Mouse (Mus musculus): ENCODE results near the gene Cpne8. TPM values are rescaled to one million over a fixed set of nuclear protein-coding genes. Genes with fewer than 3 reads are reported as not detected.
A peak's percentile ranks its signal among the peaks of the same experiment; 100 is the strongest.
"Not testable (repeated sequence)": the region's sequence is repeated elsewhere in the genome, so short reads cannot be mapped to it uniquely, and the experiment has no call there.

Gene Cpne8
- polyA plus RNA-seq, 2 experiments: 16.2 to 18.4 TPM

GRCm38 (mm10) chr15:90619736-90620135, 59.5 kb downstream of the Cpne8 start:
- H3K36me3 ChIP-seq (ENCODE audit: control insufficient read depth, insufficient read depth, low read length): no peaks in the 10 kb centered on the region
- DNase-seq (ENCODE audit: low spot score) (no peak), ATAC-seq (ENCODE audit: low FRiP score, low read depth) (no peak)
- TF ChIP-seq POLR2A (IDR thresholded peaks at IDR 0.05; ENCODE audit: borderline replicate concordance, extremely low read depth, insufficient read depth, insufficient read length): no peak
- no peak overlapping the region for H3K4me3 ChIP-seq (replicated peaks; ENCODE audit: low read length)
- no peaks in the 10 kb centered on the region for H3K4me1 ChIP-seq (ENCODE audit: control insufficient read depth, insufficient read depth, low read length)
- H3K9me3 ChIP-seq (ENCODE audit: control insufficient read depth, low read length): no peaks in the 10 kb centered on the region
- H3K27ac ChIP-seq (replicated peaks; ENCODE audit: low read depth, low read length): no peak overlapping the region
- H3K9ac ChIP-seq (ENCODE audit: low read depth, low read length, severe bottlenecking): no peak overlapping the region
- no peak overlapping the region for H3K4me2 ChIP-seq (replicated peaks; ENCODE audit: low read depth, low read length, severe bottlenecking)
- no peaks in the 10 kb centered on the region for H3K27me3 ChIP-seq (ENCODE audit: control insufficient read depth, insufficient read depth, low read length)
- 31% methylated on average over 4 of the region's 4 CpGs for WGBS

GRCm38 (mm10) chr15:90616116-90616798, 63.0 kb downstream of the Cpne8 start:
- DNase-seq (ENCODE audit: low spot score): peak; percentile 58
- Histone ChIP-seq H3K27me3 (ENCODE audit: control insufficient read depth, insufficient read depth, low read length) (no peaks in the 10 kb centered on the region), H3K4me3 (replicated peaks; ENCODE audit: low read length) (no peak overlapping the region), H3K9ac (ENCODE audit: low read depth, low read length, severe bottlenecking) (no peak overlapping the region), H3K4me2 (replicated peaks; ENCODE audit: low read depth, low read length, severe bottlenecking) (no peak overlapping the region), H3K36me3 (ENCODE audit: control insufficient read depth, insufficient read depth, low read length) (no peaks in the 10 kb centered on the region), H3K9me3 (ENCODE audit: control insufficient read depth, low read length) (no peaks in the 10 kb centered on the region), H3K27ac (replicated peaks; ENCODE audit: low read depth, low read length) (no peak overlapping the region), H3K4me1 (ENCODE audit: control insufficient read depth, insufficient read depth, low read length) (no peaks in the 10 kb centered on the region)
- WGBS: 62% methylated on average over 8 of the region's 8 CpGs
- ATAC-seq (ENCODE audit: low FRiP score, low read depth): no peak
- no peak for TF ChIP-seq POLR2A (IDR thresholded peaks at IDR 0.05; ENCODE audit: borderline replicate concordance, extremely low read depth, insufficient read depth, insufficient read length)

- not testable (repeated sequence) for H3K27me3 ChIP-seq (ENCODE audit: control insufficient read depth, insufficient read depth, low read length); H3K4me2 ChIP-seq (replicated peaks; ENCODE audit: low read depth, low read length, severe bottlenecking); ATAC-seq (ENCODE audit: low FRiP score, low read depth); H3K4me1 ChIP-seq (ENCODE audit: control insufficient read depth, insufficient read depth, low read length); DNase-seq (ENCODE audit: low spot score); H3K9me3 ChIP-seq (ENCODE audit: control insufficient read depth, low read length); H3K4me3 ChIP-seq (replicated peaks; ENCODE audit: low read length); H3K36me3 ChIP-seq (ENCODE audit: control insufficient read depth, insufficient read depth, low read length); H3K27ac ChIP-seq (replicated peaks; ENCODE audit: low read depth, low read length); H3K9ac ChIP-seq (ENCODE audit: low read depth, low read length, severe bottlenecking)
- 64% methylated on average over 4 of the region's 4 CpGs for WGBS
Observed at GRCm38 (mm10) chr15:90610767-90611166, 68.5 kb downstream of the Cpne8 start.

GRCm38 (mm10) chr15:90609836-90610415, 69.3 kb downstream of the Cpne8 start:
- Histone ChIP-seq H3K9me3 (ENCODE audit: control insufficient read depth, low read length) (no peaks in the 10 kb centered on the region), H3K27me3 (ENCODE audit: control insufficient read depth, insufficient read depth, low read length) (no peaks in the 10 kb centered on the region), H3K27ac (replicated peaks; ENCODE audit: low read depth, low read length) (no peak overlapping the region), H3K4me3 (replicated peaks; ENCODE audit: low read length) (no peak overlapping the region), H3K9ac (ENCODE audit: low read depth, low read length, severe bottlenecking) (no peak overlapping the region), H3K4me1 (ENCODE audit: control insufficient read depth, insufficient read depth, low read length) (no peaks in the 10 kb centered on the region), H3K36me3 (ENCODE audit: control insufficient read depth, insufficient read depth, low read length) (no peaks in the 10 kb centered on the region), H3K4me2 (replicated peaks; ENCODE audit: low read depth, low read length, severe bottlenecking) (no peak overlapping the region)
- DNase-seq (ENCODE audit: low spot score) (peak; percentile 23), ATAC-seq (ENCODE audit: low FRiP score, low read depth) (no peak)
- no peak for TF ChIP-seq POLR2A (IDR thresholded peaks at IDR 0.05; ENCODE audit: borderline replicate concordance, extremely low read depth, insufficient read depth, insufficient read length)
- 30% methylated on average over 4 of the region's 4 CpGs for WGBS

- no peak overlapping the region for H3K27ac ChIP-seq (replicated peaks; ENCODE audit: low read depth, low read length)
- H3K4me3 ChIP-seq (replicated peaks; ENCODE audit: low read length): no peak overlapping the region
- no peak for DNase-seq (ENCODE audit: low spot score)
- H3K4me1 ChIP-seq (ENCODE audit: control insufficient read depth, insufficient read depth, low read length): peaks cover 6% of the 10 kb centered on the region
- no peak for TF ChIP-seq POLR2A (IDR thresholded peaks at IDR 0.05; ENCODE audit: borderline replicate concordance, extremely low read depth, insufficient read depth, insufficient read length)
- H3K36me3 ChIP-seq (ENCODE audit: control insufficient read depth, insufficient read depth, low read length): no peaks in the 10 kb centered on the region
- no peaks in the 10 kb centered on the region for H3K9me3 ChIP-seq (ENCODE audit: control insufficient read depth, low read length)
- WGBS: 73% methylated on average over 3 of the region's 3 CpGs
- no peak for ATAC-seq (ENCODE audit: low FRiP score, low read depth)
- no peaks in the 10 kb centered on the region for H3K27me3 ChIP-seq (ENCODE audit: control insufficient read depth, insufficient read depth, low read length)
- H3K4me2 ChIP-seq (replicated peaks; ENCODE audit: low read depth, low read length, severe bottlenecking): no peak overlapping the region
- no peak overlapping the region for H3K9ac ChIP-seq (ENCODE audit: low read depth, low read length, severe bottlenecking)
Observed at GRCm38 (mm10) chr15:90608368-90608767, 70.9 kb downstream of the Cpne8 start.
